Mouse (Mus musculus): ENCODE results near the gene Slit1. TPM values are rescaled to one million over a fixed set of nuclear protein-coding genes. Genes with fewer than 3 reads are reported as not detected.

The Slit1 gene
- polyA plus RNA-seq, 1 experiment from 2014 or later: 0.16 TPM

DNA sequence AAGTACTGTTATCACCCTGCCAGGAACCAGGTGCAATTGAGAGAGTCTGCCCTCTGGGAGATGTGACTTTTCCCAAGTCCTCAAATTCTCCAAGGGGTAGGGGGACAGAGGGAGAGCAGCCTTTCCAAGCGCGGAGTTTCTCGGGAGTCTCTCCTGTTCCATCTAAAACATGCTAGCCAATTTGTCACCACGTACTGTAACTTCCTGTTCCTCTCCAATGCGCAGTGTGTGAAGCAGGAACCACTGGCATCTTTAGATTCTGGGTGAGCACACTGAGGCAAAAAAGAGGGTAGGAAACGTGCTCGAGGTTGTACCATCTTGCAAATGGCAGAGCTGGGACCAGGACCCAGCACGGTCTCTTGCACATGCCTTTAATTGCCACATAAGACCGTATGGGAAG, 47.0 kb downstream of the Slit1 start:
- WGBS: 77% methylated on average over 9 of the region's 9 CpGs
- no peak overlapping the region for H3K4me3 ChIP-seq (ENCODE audit: low read depth, low read length)
- TF ChIP-seq EP300 (IDR thresholded peaks at IDR 0.05): no peak
- TF ChIP-seq CTCF (IDR thresholded peaks at IDR 0.05): no peak

DNA sequence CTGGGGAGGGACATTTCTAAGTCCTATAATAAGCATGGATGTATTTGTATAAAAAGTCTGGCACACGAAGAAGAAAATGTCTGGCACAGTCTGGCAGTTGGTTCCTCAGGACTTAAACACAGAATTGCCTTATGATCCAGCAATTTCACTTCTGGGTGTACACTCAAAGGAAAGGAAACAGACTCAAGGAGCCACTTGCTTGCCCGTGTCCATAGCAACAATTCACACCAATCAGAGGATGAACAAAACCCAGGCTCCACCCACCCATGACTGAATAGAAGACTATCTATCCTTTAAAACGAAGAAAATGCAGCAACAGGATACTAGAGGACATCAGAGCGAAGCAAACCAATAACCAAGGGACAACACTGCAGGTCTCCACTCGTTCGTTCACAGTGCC, 48.4 kb downstream of the Slit1 start:
- no peak for ATAC-seq
- no peak overlapping the region for H3K9ac ChIP-seq (replicated peaks; ENCODE audit: low read depth)
- H3K27me3 ChIP-seq (replicated peaks; ENCODE audit: insufficient read depth, low read length): no peaks in the 10 kb centered on the region
- H3K27ac ChIP-seq (ENCODE audit: low read length): no peak overlapping the region
- 68% methylated on average over 6 of the region's 6 CpGs for WGBS
- no peak overlapping the region for H3K4me2 ChIP-seq (replicated peaks; ENCODE audit: low read depth, low read length)
- no peak for TF ChIP-seq EP300 (IDR thresholded peaks at IDR 0.05)
- no peak for TF ChIP-seq CTCF (IDR thresholded peaks at IDR 0.05)
- no peak overlapping the region for H3K4me3 ChIP-seq (ENCODE audit: low read depth, low read length)
- DNase-seq (ENCODE audit: low spot score): no peak
- no peaks in the 10 kb centered on the region for H3K36me3 ChIP-seq (ENCODE audit: insufficient read depth, low read length)
- no peaks in the 10 kb centered on the region for H3K4me1 ChIP-seq (ENCODE audit: insufficient read depth, low read depth, low read length)
- H3K9me3 ChIP-seq (ENCODE audit: low read length): no peaks in the 10 kb centered on the region

More for the DNA sequence above, 47.0 kb downstream of the Slit1 start:
- no peaks in the 10 kb centered on the region for H3K4me1 ChIP-seq (ENCODE audit: insufficient read depth, low read depth, low read length)
- no peak for ATAC-seq
- no peaks in the 10 kb centered on the region for H3K9me3 ChIP-seq (ENCODE audit: low read length)
- no peak overlapping the region for H3K4me2 ChIP-seq (replicated peaks; ENCODE audit: low read depth, low read length)
- no peak overlapping the region for H3K9ac ChIP-seq (replicated peaks; ENCODE audit: low read depth)
- no peak for DNase-seq (ENCODE audit: low spot score)
- no peaks in the 10 kb centered on the region for H3K36me3 ChIP-seq (ENCODE audit: insufficient read depth, low read length)
- H3K27ac ChIP-seq (ENCODE audit: low read length): no peak overlapping the region
- no peaks in the 10 kb centered on the region for H3K27me3 ChIP-seq (replicated peaks; ENCODE audit: insufficient read depth, low read length)

DNA sequence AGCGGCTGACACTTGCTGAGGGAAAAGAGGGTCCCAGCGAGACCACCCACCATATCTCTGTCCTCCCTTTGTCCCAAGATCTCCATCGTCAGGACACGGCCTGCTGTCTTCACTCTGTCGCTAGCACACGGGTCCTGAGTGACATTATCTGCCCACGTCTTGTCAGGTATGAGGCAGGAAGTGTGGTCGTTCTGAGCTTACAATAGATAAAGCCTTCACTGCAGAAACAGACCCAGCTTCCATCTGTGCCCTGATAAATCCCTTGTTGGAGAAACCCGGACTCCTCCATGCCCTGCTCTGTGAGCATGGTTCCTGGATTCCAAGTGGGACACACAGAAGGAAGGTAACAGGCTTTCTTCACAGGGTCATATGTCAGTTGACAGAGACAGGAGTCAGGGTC, 48.9 kb downstream of the Slit1 start:
- Histone ChIP-seq H3K4me1 (ENCODE audit: insufficient read depth, low read depth, low read length) (no peaks in the 10 kb centered on the region), H3K4me3 (ENCODE audit: low read depth, low read length) (no peak overlapping the region), H3K36me3 (ENCODE audit: insufficient read depth, low read length) (no peaks in the 10 kb centered on the region), H3K27ac (ENCODE audit: low read length) (no peak overlapping the region), H3K9ac (replicated peaks; ENCODE audit: low read depth) (no peak overlapping the region), H3K4me2 (replicated peaks; ENCODE audit: low read depth, low read length) (no peak overlapping the region), H3K9me3 (ENCODE audit: low read length) (no peaks in the 10 kb centered on the region), H3K27me3 (replicated peaks; ENCODE audit: insufficient read depth, low read length) (no peaks in the 10 kb centered on the region)
- no peak for ATAC-seq
- no peak for DNase-seq (ENCODE audit: low spot score)
- 48% methylated on average over 9 of the region's 9 CpGs for WGBS
- TF ChIP-seq CTCF (IDR thresholded peaks at IDR 0.05) (no peak), EP300 (IDR thresholded peaks at IDR 0.05) (no peak)

DNA sequence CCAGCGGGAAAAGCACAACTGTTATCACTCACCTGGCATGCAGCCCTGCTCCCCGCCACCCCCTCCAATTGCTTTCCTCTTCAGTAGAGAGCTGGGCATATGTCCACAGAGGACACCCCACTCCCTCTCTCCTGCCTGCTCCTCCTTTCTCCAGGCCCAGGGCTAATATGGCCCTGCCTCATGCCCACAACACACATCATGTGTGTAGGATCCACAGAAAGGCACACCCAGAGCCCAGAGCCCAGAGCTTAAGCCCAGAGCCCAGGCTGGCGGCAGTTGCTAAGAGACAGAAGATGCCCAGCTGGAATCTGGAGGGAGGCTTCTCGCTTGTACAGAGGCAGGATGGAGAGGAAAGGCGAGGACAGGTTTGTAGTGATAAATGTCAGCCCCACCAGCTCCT, 49.7 kb downstream of the Slit1 start:
- H3K27me3 ChIP-seq (replicated peaks; ENCODE audit: insufficient read depth, low read length): no peaks in the 10 kb centered on the region
- no peak overlapping the region for H3K27ac ChIP-seq (ENCODE audit: low read length)
- TF ChIP-seq CTCF (IDR thresholded peaks at IDR 0.05): no peak
- TF ChIP-seq EP300 (IDR thresholded peaks at IDR 0.05): no peak
- no peaks in the 10 kb centered on the region for H3K9me3 ChIP-seq (ENCODE audit: low read length)
- WGBS: 45% methylated on average over 5 of the region's 5 CpGs
- ATAC-seq (no peak), DNase-seq (ENCODE audit: low spot score) (no peak)
- H3K4me2 ChIP-seq (replicated peaks; ENCODE audit: low read depth, low read length): no peak overlapping the region
- no peak overlapping the region for H3K4me3 ChIP-seq (ENCODE audit: low read depth, low read length)
- H3K36me3 ChIP-seq (ENCODE audit: insufficient read depth, low read length): no peaks in the 10 kb centered on the region
- no peaks in the 10 kb centered on the region for H3K4me1 ChIP-seq (ENCODE audit: insufficient read depth, low read depth, low read length)
- H3K9ac ChIP-seq (replicated peaks; ENCODE audit: low read depth): no peak overlapping the region

DNA sequence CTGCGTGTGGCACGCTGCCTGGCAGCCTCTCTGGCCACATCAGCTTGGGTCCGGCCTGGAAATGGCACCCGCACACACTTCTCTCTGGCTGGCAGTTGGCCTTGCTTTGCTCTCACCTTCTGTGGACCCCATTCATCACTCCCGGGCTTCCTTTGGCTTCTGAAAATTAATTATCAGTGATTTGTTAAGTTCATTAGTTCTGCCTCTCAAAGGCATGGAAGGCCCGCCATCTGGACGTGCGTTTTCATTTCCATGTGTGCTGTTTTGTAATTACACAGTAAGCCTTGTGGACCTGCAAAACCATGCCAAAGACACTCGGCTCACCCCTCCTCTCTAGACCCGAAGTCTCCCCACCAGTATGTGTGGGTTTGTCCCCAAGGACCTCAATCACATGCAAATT, 53.4 kb downstream of the Slit1 start:
- 80% methylated on average over 10 of the region's 10 CpGs for WGBS
- no peak overlapping the region for H3K4me2 ChIP-seq (replicated peaks; ENCODE audit: low read depth, low read length)
- TF ChIP-seq CTCF (IDR thresholded peaks at IDR 0.05): no peak
- TF ChIP-seq EP300 (IDR thresholded peaks at IDR 0.05): no peak
- no peak for DNase-seq (ENCODE audit: low spot score)
- no peaks in the 10 kb centered on the region for H3K36me3 ChIP-seq (ENCODE audit: insufficient read depth, low read length)
- no peak for ATAC-seq
- no peaks in the 10 kb centered on the region for H3K4me1 ChIP-seq (ENCODE audit: insufficient read depth, low read depth, low read length)
- no peak overlapping the region for H3K27ac ChIP-seq (ENCODE audit: low read length)
- no peaks in the 10 kb centered on the region for H3K9me3 ChIP-seq (ENCODE audit: low read length)
- no peak overlapping the region for H3K4me3 ChIP-seq (ENCODE audit: low read depth, low read length)
- no peaks in the 10 kb centered on the region for H3K27me3 ChIP-seq (replicated peaks; ENCODE audit: insufficient read depth, low read length)
- no peak overlapping the region for H3K9ac ChIP-seq (replicated peaks; ENCODE audit: low read depth)

DNA sequence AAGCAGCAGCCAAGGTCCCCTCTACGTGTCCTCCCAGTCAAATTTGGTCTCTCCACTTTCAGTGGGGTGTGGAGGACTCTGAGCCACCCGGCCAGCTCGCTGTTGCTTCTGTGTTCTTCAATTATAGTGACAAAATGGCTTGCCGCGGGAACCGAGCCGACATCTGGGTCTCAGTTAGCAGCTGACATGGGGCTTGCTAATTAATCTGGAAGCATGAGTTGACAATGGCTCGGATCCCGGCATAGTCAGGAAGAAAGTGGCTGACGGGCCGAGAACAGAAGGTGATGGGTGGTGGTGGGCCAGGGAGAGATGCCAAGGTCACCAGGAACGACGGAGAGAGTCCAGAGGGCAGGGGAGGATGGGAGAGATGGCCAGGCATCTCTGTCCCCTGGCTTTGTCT, 55.2 kb downstream of the Slit1 start:
- Histone ChIP-seq H3K9me3 (ENCODE audit: low read length) (no peaks in the 10 kb centered on the region), H3K4me2 (replicated peaks; ENCODE audit: low read depth, low read length) (no peak overlapping the region), H3K4me3 (ENCODE audit: low read depth, low read length) (no peak overlapping the region), H3K4me1 (ENCODE audit: insufficient read depth, low read depth, low read length) (no peaks in the 10 kb centered on the region), H3K9ac (replicated peaks; ENCODE audit: low read depth) (no peak overlapping the region), H3K27ac (ENCODE audit: low read length) (no peak overlapping the region), H3K27me3 (replicated peaks; ENCODE audit: insufficient read depth, low read length) (no peaks in the 10 kb centered on the region), H3K36me3 (ENCODE audit: insufficient read depth, low read length) (no peaks in the 10 kb centered on the region)
- 52% methylated on average over 13 of the region's 13 CpGs for WGBS
- DNase-seq (ENCODE audit: low spot score) (no peak), ATAC-seq (no peak)
- TF ChIP-seq CTCF (IDR thresholded peaks at IDR 0.05): no peak
- no peak for TF ChIP-seq EP300 (IDR thresholded peaks at IDR 0.05)

DNA sequence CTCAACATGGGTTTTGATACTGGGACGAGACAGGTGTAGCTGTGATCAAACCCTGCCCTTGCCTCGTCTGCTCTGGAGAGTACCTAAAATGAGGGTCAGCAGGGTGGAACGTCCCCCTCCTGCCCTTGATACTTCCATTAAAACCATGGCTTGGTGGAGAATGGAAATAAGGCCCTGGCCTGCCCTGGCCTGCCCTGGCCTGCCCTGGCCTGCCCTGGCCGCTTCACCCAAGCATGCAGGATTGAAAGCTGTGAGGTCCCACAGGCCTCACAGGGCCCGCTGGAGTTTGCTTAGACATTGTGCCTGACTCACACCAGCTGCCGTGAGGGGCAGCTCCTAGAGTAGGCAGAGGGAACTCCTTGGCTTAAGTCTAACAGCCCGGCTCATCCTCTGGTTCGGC, 55.6 kb downstream of the Slit1 start:
- no peak overlapping the region for H3K4me2 ChIP-seq (replicated peaks; ENCODE audit: low read depth, low read length)
- TF ChIP-seq EP300 (IDR thresholded peaks at IDR 0.05): no peak
- H3K9me3 ChIP-seq (ENCODE audit: low read length): no peaks in the 10 kb centered on the region
- no peaks in the 10 kb centered on the region for H3K4me1 ChIP-seq (ENCODE audit: insufficient read depth, low read depth, low read length)
- no peaks in the 10 kb centered on the region for H3K27me3 ChIP-seq (replicated peaks; ENCODE audit: insufficient read depth, low read length)
- no peak overlapping the region for H3K4me3 ChIP-seq (ENCODE audit: low read depth, low read length)
- no peak overlapping the region for H3K9ac ChIP-seq (replicated peaks; ENCODE audit: low read depth)
- no peak for ATAC-seq
- no peak for DNase-seq (ENCODE audit: low spot score)
- WGBS: 70% methylated on average over 8 of the region's 8 CpGs
- H3K27ac ChIP-seq (ENCODE audit: low read length): no peak overlapping the region
- H3K36me3 ChIP-seq (ENCODE audit: insufficient read depth, low read length): no peaks in the 10 kb centered on the region

Data from lung, postnatal 0 days (tissue).